Mouse (Mus musculus) CD4-positive, CD25-positive, alpha-beta regulatory T cell, adult 9 weeks (primary cell): ENCODE measurements around the gene Clstn3. TPM values are rescaled to one million over a fixed set of nuclear protein-coding genes. Genes with fewer than 3 reads are reported as not detected.

Experiments used
- polyA plus RNA-seq: library from polyadenylated mRNA; unstranded; fragments of 100-300 nt; shearing (Covaris generic); gene quantifications from one replicate; pipeline ENCODE4 v1.2.1, GENCODE M21; 2017

The Clstn3 gene
- polyA plus RNA-seq = not detected

GRCm38 (mm10) chr6:124464305-124465271, at the start of gene Clstn3:
Gene Clstn3, minus strand, starts transcription at chr6:124464794.

GRCm38 (mm10) chr6:124512355-124512836, 47.8 kb upstream of the Clstn3 start, which contains the start of gene C1ra:
Gene C1ra, plus strand, starts transcription at chr6:124512405.

GRCm38 (mm10) chr6:124492842-124493561, 28.4 kb upstream of the Clstn3 start, which contains the start of gene C1rl:
Gene C1rl, plus strand, starts transcription at chr6:124493113.

DNA sequence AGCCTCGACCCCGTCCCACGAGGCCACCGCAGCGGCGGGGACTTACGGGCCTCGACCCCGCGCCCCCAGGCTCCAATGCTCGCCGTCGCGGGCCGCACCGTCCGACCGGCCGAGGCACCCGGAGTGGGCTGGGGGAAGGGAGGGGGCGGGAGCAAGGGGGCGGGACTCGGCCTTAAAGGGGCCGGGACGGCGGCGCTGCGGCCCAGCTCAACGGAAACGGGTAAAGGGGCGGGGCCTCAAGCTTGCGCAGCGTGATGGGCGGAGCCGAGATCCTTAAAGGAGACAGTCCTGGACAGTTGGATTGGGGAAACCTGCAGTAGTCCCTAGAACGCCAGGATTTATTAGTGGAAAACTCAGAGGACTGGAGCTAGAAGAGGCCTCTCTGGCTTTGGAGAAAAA, 49.7 kb downstream of the Clstn3 start, which contains the start of gene Pex5:
TSS of gene Pex5 (minus strand) at position 141 of the 399 bp plus-strand sequence.

Other genes with a start within 250 kb of the Clstn3 start
- gene Vmn2r27, start 232.9 kb downstream of the Clstn3 start, polyA plus RNA-seq = not detected
- 0.48 TPM for gene Cd163, start 160.1 kb downstream of the Clstn3 start, polyA plus RNA-seq
- gene Pex5, start 49.7 kb downstream of the Clstn3 start, polyA plus RNA-seq = 36.7 TPM
- gene C1rl, start 28.3 kb upstream of the Clstn3 start, polyA plus RNA-seq = not detected
- 0.17 TPM for gene C1ra, start 47.6 kb upstream of the Clstn3 start, polyA plus RNA-seq
- not detected for gene C1s1, start 77.6 kb upstream of the Clstn3 start, polyA plus RNA-seq
- not detected for gene C1rb, start 105.5 kb upstream of the Clstn3 start, polyA plus RNA-seq
- not detected for gene C1s2, start 171.3 kb upstream of the Clstn3 start, polyA plus RNA-seq
- 77.1 TPM for gene Lpcat3, start 198.2 kb upstream of the Clstn3 start, polyA plus RNA-seq
- gene Emg1, start 247.4 kb upstream of the Clstn3 start, polyA plus RNA-seq = 347 TPM
- gene Phb2, start 247.5 kb upstream of the Clstn3 start, polyA plus RNA-seq = 140 TPM